Mouse (Mus musculus): ENCODE data around the gene Il1r1.

DNA sequence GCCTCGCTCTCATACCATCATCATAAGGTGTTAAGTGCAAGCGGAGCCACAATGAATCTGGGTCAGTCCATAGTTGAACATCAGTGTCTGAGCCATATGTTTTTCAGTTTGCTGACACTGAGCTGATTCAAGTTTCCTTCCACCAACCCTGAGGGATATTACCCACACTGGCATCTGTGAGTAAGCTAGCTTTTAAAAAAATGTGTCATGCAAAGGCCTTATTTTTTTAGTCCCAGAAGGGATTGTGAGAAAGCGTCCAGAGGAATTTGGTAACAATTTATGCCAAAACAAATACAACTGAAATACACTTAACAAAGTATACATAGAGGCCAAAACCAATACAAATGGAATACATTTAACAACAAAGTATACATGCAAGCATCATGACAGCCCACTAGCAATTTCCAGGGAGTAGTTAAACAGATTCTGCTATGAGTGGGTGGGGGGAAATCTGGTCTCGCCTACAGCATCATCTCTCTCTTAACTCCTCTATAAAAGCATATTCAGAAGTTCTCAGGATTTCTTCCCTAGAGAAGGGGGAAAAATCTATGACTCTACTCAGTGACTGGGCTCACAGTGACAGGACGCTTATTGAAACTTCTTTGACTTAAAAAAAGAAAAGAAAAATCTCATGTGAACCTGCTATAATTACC is 10.8 kb downstream of the Il1r1 start:
- TF ChIP-seq POLR2A (IDR thresholded peaks at IDR 0.05; ENCODE audit: low read depth, low read length) (no peak; the same call in 1 of the 2 replicates), CTCF (IDR thresholded peaks at IDR 0.05; ENCODE audit: borderline replicate concordance, insufficient read depth, low read length) (no peak)
